Mouse (Mus musculus): ENCODE data around the gene Trank1.

Trank1 gene

GRCm38 (mm10) chr9:111302196-111302831, 9.2 kb upstream of the Trank1 start:
- no peak for DNase-seq (ENCODE audit: low read depth in 1 of 2, low spot score in 2 of 2)

GRCm38 (mm10) chr9:111304036-111304435, 7.5 kb upstream of the Trank1 start:
- no peak for DNase-seq (ENCODE audit: low read depth in 1 of 2, low spot score in 2 of 2)

GRCm38 (mm10) chr9:111306142-111306541, 5.4 kb upstream of the Trank1 start:
- DNase-seq (ENCODE audit: low read depth in 1 of 2, low spot score in 2 of 2): no peak

GRCm38 (mm10) chr9:111311843-111312441, 403 bp downstream of the Trank1 start:
- DNase-seq (ENCODE audit: low read depth in 1 of 2, low spot score in 2 of 2): no peak

GRCm38 (mm10) chr9:111312442-111313141, 1.1 kb downstream of the Trank1 start:
- DNase-seq (ENCODE audit: low read depth in 1 of 2, low spot score in 2 of 2): no peak

GRCm38 (mm10) chr9:111313299-111313698, 1.8 kb downstream of the Trank1 start:
- DNase-seq (ENCODE audit: low read depth in 1 of 2, low spot score in 2 of 2): no peak

GRCm38 (mm10) chr9:111313793-111314192, 2.3 kb downstream of the Trank1 start:
- DNase-seq (ENCODE audit: low read depth in 1 of 2, low spot score in 2 of 2): no peak

GRCm38 (mm10) chr9:111314219-111314618, 2.7 kb downstream of the Trank1 start:
- no peak for DNase-seq (ENCODE audit: low read depth in 1 of 2, low spot score in 2 of 2)

- DNase-seq (ENCODE audit: low read depth in 1 of 2, low spot score in 2 of 2): no peak
Observed at GRCm38 (mm10) chr9:111320912-111321311, 9.4 kb downstream of the Trank1 start.

- no peak for DNase-seq (ENCODE audit: low read depth in 1 of 2, low spot score in 2 of 2)
Observed at GRCm38 (mm10) chr9:111324881-111325280, 13.3 kb downstream of the Trank1 start.

GRCm38 (mm10) chr9:111329881-111330280, 18.3 kb downstream of the Trank1 start:
- DNase-seq (ENCODE audit: low read depth in 1 of 2, low spot score in 2 of 2): no peak

GRCm38 (mm10) chr9:111333790-111334189, 22.3 kb downstream of the Trank1 start:
- DNase-seq (ENCODE audit: low read depth in 1 of 2, low spot score in 2 of 2): no peak

- DNase-seq (ENCODE audit: low read depth in 1 of 2, low spot score in 2 of 2): no peak
Observed at GRCm38 (mm10) chr9:111334555-111335164, 23.1 kb downstream of the Trank1 start.

- DNase-seq (ENCODE audit: low read depth in 1 of 2, low spot score in 2 of 2): no peak
Observed at GRCm38 (mm10) chr9:111351233-111351632, 39.7 kb downstream of the Trank1 start.

- DNase-seq (ENCODE audit: low read depth in 1 of 2, low spot score in 2 of 2): no peak
Observed at GRCm38 (mm10) chr9:111351641-111352040, 40.1 kb downstream of the Trank1 start.

- DNase-seq (ENCODE audit: low read depth in 1 of 2, low spot score in 2 of 2): no peak
Observed at GRCm38 (mm10) chr9:111352646-111353045, 41.1 kb downstream of the Trank1 start.

- DNase-seq (ENCODE audit: low read depth in 1 of 2, low spot score in 2 of 2): no peak
Observed at GRCm38 (mm10) chr9:111355041-111355440, 43.5 kb downstream of the Trank1 start.

GRCm38 (mm10) chr9:111356386-111356785, 44.8 kb downstream of the Trank1 start:
- no peak for DNase-seq (ENCODE audit: low read depth in 1 of 2, low spot score in 2 of 2)

GRCm38 (mm10) chr9:111363656-111364055, 52.1 kb downstream of the Trank1 start:
- DNase-seq (ENCODE audit: low read depth in 1 of 2, low spot score in 2 of 2): no peak

GRCm38 (mm10) chr9:111367713-111368112, 56.2 kb downstream of the Trank1 start:
- no peak for DNase-seq (ENCODE audit: low read depth in 1 of 2, low spot score in 2 of 2)

GRCm38 (mm10) chr9:111372079-111372478, 60.5 kb downstream of the Trank1 start:
- no peak for DNase-seq (ENCODE audit: low read depth in 1 of 2, low spot score in 2 of 2)

GRCm38 (mm10) chr9:111377868-111378267, 66.3 kb downstream of the Trank1 start:
- no peak for DNase-seq (ENCODE audit: low read depth in 1 of 2, low spot score in 2 of 2)

Data from monocyte, adult 2 months (primary cell).